Mouse (Mus musculus) embryonic fibroblast, embryonic 13.5 days (primary cell): ENCODE data around the gene Selenom. TPM values are rescaled to one million over a fixed set of nuclear protein-coding genes. Genes with fewer than 3 reads are reported as not detected.

Experiments
- H3K27ac ChIP-seq: 2 replicates; pipeline ENCODE4 v1.5.1; 2012; ENCODE audit warnings: low read length, control low read depth, inconsistent platforms; ENCODE audit not compliant: insufficient read depth
- H3K4me1 ChIP-seq: 2 replicates; pipeline ENCODE4 v1.6.1; 2011; ENCODE audit warnings: low read length; ENCODE audit not compliant: control insufficient read depth, insufficient read depth
- H3K4me3 ChIP-seq: 2 replicates; pipeline ENCODE4 v1.5.1; 2011; ENCODE audit warnings: mild to moderate bottlenecking, control low read depth, low read length; ENCODE audit not compliant: insufficient read depth
- CTCF ChIP-seq: IDR thresholded peaks from 2 replicates; pipeline ENCODE4 v1.5.1; 2011; ENCODE audit warnings: mild to moderate bottlenecking, control low read depth, low read length, moderate library complexity, borderline replicate concordance; ENCODE audit not compliant: insufficient read depth
- POLR2A ChIP-seq: IDR thresholded peaks from 2 replicates; pipeline ENCODE4 v1.6.1; 2011; ENCODE audit warnings: low read depth, mild to moderate bottlenecking, control low read depth, low read length, moderate library complexity
- polyA plus RNA-seq: library from polyadenylated mRNA; stranded (reverse); fragments of >200 nt; gene quantifications from 2 replicates; pipeline ENCODE4 v1.2.4, GENCODE M21; 2011; ENCODE audit warnings: low read depth; ENCODE audit not compliant: missing spikeins, insufficient read length

Selenom gene
- polyA plus RNA-seq, result 148 and 152 TPM in 2 replicates

- Histone ChIP-seq H3K4me3 (peak within 1 kb of the TSS; percentile 65), H3K4me1 (peaks cover 6% of the 10 kb centered on the region), H3K27ac (peak within 1 kb of the TSS; percentile 44)
- peak; percentile 99 for TF ChIP-seq POLR2A
- TF ChIP-seq CTCF, result peak; percentile 95
Observed at GRCm38 (mm10) chr11:3514529-3515054, at the start of gene Selenom. Selenom (plus strand) TSS chr11:3514684.

GRCm38 (mm10) chr11:3471448-3471850 lies 43.0 kb upstream of the Selenom start:
- no peaks in the 10 kb centered on the region for H3K4me1 ChIP-seq
- TF ChIP-seq CTCF (no peak), POLR2A (no peak)
- H3K4me3 ChIP-seq, result no peak overlapping the region
- H3K27ac ChIP-seq, result no peak overlapping the region

GRCm38 (mm10) chr11:3472484-3472883 lies 42.0 kb upstream of the Selenom start:
- TF ChIP-seq POLR2A, result no peak
- peak; percentile 75 for TF ChIP-seq CTCF
- Histone ChIP-seq H3K4me3 (no peak overlapping the region), H3K4me1 (no peaks in the 10 kb centered on the region), H3K27ac (no peak overlapping the region)

GRCm38 (mm10) chr11:3474480-3475115 lies 39.9 kb upstream of the Selenom start:
- H3K4me3 ChIP-seq, result no peak overlapping the region
- no peaks in the 10 kb centered on the region for H3K4me1 ChIP-seq
- H3K27ac ChIP-seq, result no peak overlapping the region
- peak; percentile 33; the same call in 1 of the 2 replicates for TF ChIP-seq CTCF
- TF ChIP-seq POLR2A, result no peak

GRCm38 (mm10) chr11:3475489-3475888 lies 39.0 kb upstream of the Selenom start:
- H3K4me3 ChIP-seq, result no peak overlapping the region
- no peak overlapping the region for H3K27ac ChIP-seq
- no peak for TF ChIP-seq CTCF
- TF ChIP-seq POLR2A, result no peak
- no peaks in the 10 kb centered on the region for H3K4me1 ChIP-seq

GRCm38 (mm10) chr11:3483980-3484642 lies 30.4 kb upstream of the Selenom start:
- Histone ChIP-seq H3K4me3 (no peak overlapping the region), H3K4me1 (peaks cover 5% of the 10 kb centered on the region), H3K27ac (no peak overlapping the region)
- TF ChIP-seq CTCF (no peak), POLR2A (no peak)

GRCm38 (mm10) chr11:3486349-3486748 lies 28.1 kb upstream of the Selenom start:
- Histone ChIP-seq H3K4me1 (peaks cover 5% of the 10 kb centered on the region), H3K27ac (no peak overlapping the region), H3K4me3 (no peak overlapping the region)
- TF ChIP-seq CTCF (no peak), POLR2A (no peak)

GRCm38 (mm10) chr11:3487952-3488570 lies 26.4 kb upstream of the Selenom start, which contains the start of gene Pla2g3:
Pla2g3 (plus strand) TSS chr11:3488284.
- Histone ChIP-seq H3K4me1 (no peaks in the 10 kb centered on the region), H3K4me3 (no peak within 1 kb of the TSS), H3K27ac (no peak within 1 kb of the TSS)
- TF ChIP-seq CTCF, result no peak
- TF ChIP-seq POLR2A, result no peak

- H3K27ac ChIP-seq, result no peak overlapping the region
- H3K4me1 ChIP-seq, result no peaks in the 10 kb centered on the region
- TF ChIP-seq POLR2A, result no peak
- TF ChIP-seq CTCF, result no peak
- no peak overlapping the region for H3K4me3 ChIP-seq
Observed at GRCm38 (mm10) chr11:3489036-3489435, 25.4 kb upstream of the Selenom start.

- no peaks in the 10 kb centered on the region for H3K4me1 ChIP-seq
- no peak overlapping the region for H3K4me3 ChIP-seq
- no peak for TF ChIP-seq POLR2A
- no peak for TF ChIP-seq CTCF
- H3K27ac ChIP-seq, result no peak overlapping the region
Observed at GRCm38 (mm10) chr11:3492748-3493147, 21.7 kb upstream of the Selenom start.
